11 mouse cellular contexts compared by ENCODE assay signal in the genomic region with DNA sequence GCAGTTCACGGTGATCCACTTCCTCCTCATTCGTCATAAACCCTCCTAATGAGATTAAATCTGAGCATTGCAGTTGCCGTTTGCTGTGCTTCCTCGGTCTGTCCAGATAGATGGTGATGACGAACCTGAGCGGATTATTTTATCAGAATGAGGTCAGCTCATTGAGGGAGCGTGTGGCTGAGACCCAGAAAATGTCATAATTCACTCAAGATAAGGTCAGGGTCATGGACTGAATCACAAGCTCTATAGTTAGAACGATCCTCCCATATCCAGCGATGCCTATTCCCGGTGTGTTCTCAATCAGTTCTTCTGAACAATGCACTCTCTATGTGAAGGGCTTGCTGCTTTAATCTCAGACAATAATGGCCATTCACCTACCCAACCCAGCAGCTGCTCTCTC. TPM values are rescaled to one million over a fixed set of nuclear protein-coding genes. Genes with fewer than 3 reads are reported as not detected.
DNase-seq lines count a peak whose midpoint lies in the region; ATAC-seq and TF ChIP-seq lines count a peak whose summit lies in the region.
"Had no signal": no experiment of that assay in that cellular context is flagged by ENCODE, and none has a peak within 500 bp of the region (broad histone marks: within the 10 kb centered on the region; RNA-seq: fewer than 3 reads in every experiment).

No protein-coding gene starts in this region.

- H3K4me2 ChIP-seq in heart, embryonic 12.5 days = peak overlapping the region; percentile 42
- H3K4me2 ChIP-seq in midbrain, embryonic 14.5 days (ENCODE audit: low read length) = peak overlapping the region; percentile 28; the same call in 1 of the 2 replicates

- 64% methylated on average over 10 of the region's 10 CpGs for WGBS in heart, embryonic 10.5 days
- WGBS in heart, embryonic 12.5 days = 40% methylated on average over 10 of the region's 10 CpGs
- 38% methylated on average over 10 of the region's 10 CpGs for WGBS in midbrain, embryonic 14.5 days

- no peaks in the 10 kb centered on the region for H3K36me3 ChIP-seq in heart, embryonic 10.5 days
- H3K36me3 ChIP-seq in heart, embryonic 12.5 days = no peaks in the 10 kb centered on the region
- no peaks in the 10 kb centered on the region for H3K36me3 ChIP-seq in midbrain, embryonic 14.5 days (ENCODE audit: control insufficient read depth, insufficient read depth, low read length)

- TF ChIP-seq CTCF in layer of hippocampus, adult 2 months (conservative IDR thresholded peaks at IDR 0.05) = no peak

- peak; percentile 61 to 62 for DNase-seq in heart, adult 18-20 months
- no peak for DNase-seq in heart, embryonic 10.5 days (ENCODE audit: low spot score)
- DNase-seq in adrenal gland, postnatal 25 days = peak; percentile 15
- DNase-seq in midbrain, embryonic 14.5 days = peak; percentile 32
- DNase-seq in cerebellum, adult 9-10 months = no peak
- no peak for DNase-seq in layer of hippocampus, adult 2 months (ENCODE audit: low spot score in 2 of 2)
- no peak for DNase-seq in right cerebral cortex, postnatal 36 days (ENCODE audit: low spot score in 2 of 2)

- H3K9me3 ChIP-seq in heart, embryonic 10.5 days = no peaks in the 10 kb centered on the region
- H3K9me3 ChIP-seq in heart, embryonic 12.5 days (replicated peaks) = 0 out of 2 replicates have a peak, but pooled peaks cover 4% of the 10 kb centered on the region
- no peaks in the 10 kb centered on the region for H3K9me3 ChIP-seq in midbrain, embryonic 14.5 days (ENCODE audit: control insufficient read depth, low read length)

- no peak for ATAC-seq in heart, embryonic 12.5 days (ENCODE audit: insufficient number of reproducible peaks, low FRiP score)
- ATAC-seq in midbrain, embryonic 14.5 days (ENCODE audit: low FRiP score, low TSS enrichment) = no peak

- H3K27me3 ChIP-seq in heart, embryonic 10.5 days (ENCODE audit: insufficient read depth, poor library complexity, severe bottlenecking) = no peaks in the 10 kb centered on the region
- H3K27me3 ChIP-seq in heart, embryonic 12.5 days (replicated peaks) = no peaks in the 10 kb centered on the region
- H3K27me3 ChIP-seq in midbrain, embryonic 14.5 days (ENCODE audit: control insufficient read depth, insufficient read depth, low read length) = no peaks in the 10 kb centered on the region
- H3K27me3 ChIP-seq: megakaryocyte, embryonic 14.5 days had no signal

- no peak overlapping the region for H3K27ac ChIP-seq in heart, embryonic 10.5 days
- no peak overlapping the region for H3K27ac ChIP-seq in heart, embryonic 12.5 days (ENCODE audit: poor library complexity, severe bottlenecking)
- H3K27ac ChIP-seq in midbrain, embryonic 14.5 days (replicated peaks; ENCODE audit: low read depth, low read length) = no peak overlapping the region
- no peak overlapping the region for H3K27ac ChIP-seq in layer of hippocampus, adult 2 months

- 0 out of 2 replicates have a peak, but pooled peaks cover 6% of the 10 kb centered on the region for H3K4me1 ChIP-seq in heart, embryonic 10.5 days
- peaks cover 8% of the 10 kb centered on the region; the same call in 1 of the 2 replicates for H3K4me1 ChIP-seq in heart, embryonic 12.5 days (replicated peaks)
- peaks cover 4% of the 10 kb centered on the region; the same call in 1 of the 2 replicates for H3K4me1 ChIP-seq in midbrain, embryonic 14.5 days (ENCODE audit: control insufficient read depth, insufficient read depth, low read length)
- H3K4me1 ChIP-seq: megakaryocyte, embryonic 14.5 days had no signal

- H3K9ac ChIP-seq in heart, embryonic 12.5 days = no peak overlapping the region
- no peak overlapping the region for H3K9ac ChIP-seq in midbrain, embryonic 14.5 days (replicated peaks; ENCODE audit: low read length)

- no peak overlapping the region for H3K4me3 ChIP-seq in heart, embryonic 10.5 days
- H3K4me3 ChIP-seq in heart, embryonic 12.5 days = no peak overlapping the region
- no peak overlapping the region for H3K4me3 ChIP-seq in midbrain, embryonic 14.5 days (replicated peaks; ENCODE audit: low read depth, low read length)
- no peak overlapping the region for H3K4me3 ChIP-seq in layer of hippocampus, adult 2 months
- H3K4me3 ChIP-seq: megakaryocyte, embryonic 14.5 days had no signal

RNA-seq across cellular contexts. Expression of a gene that starts 34.2 kb away (rescaled TPM):
- total RNA-seq in heart, adult 18-20 months (2021) = not detected
- not detected in 2 replicates for polyA plus RNA-seq in heart, embryonic 10.5 days (2016; fragmentation: Nextera tagmentation; extraction: Ambion mirVana)
- not detected in 2 replicates for total RNA-seq in adrenal gland, postnatal 25 days (2021)
- not detected in 2 replicates for polyA plus RNA-seq in heart, embryonic 12.5 days (2016; fragmentation: Nextera tagmentation; extraction: Ambion mirVana)
- polyA plus RNA-seq in midbrain, embryonic 14.5 days (2014; fragmentation: Nextera tagmentation; extraction: Ambion mirVana) = not detected in 2 replicates
- total RNA-seq in layer of hippocampus, adult 2 months (2021) = not detected
- total RNA-seq: layer of hippocampus, postnatal 14 days had no signal
- polyA plus RNA-seq: stomach, embryonic 16.5 days had no signal

RNA-seq across cellular contexts. Expression of a gene that starts 36.6 kb away (rescaled TPM):
- under 1 TPM in 1 of 2 experiments, not detected in 1; 0.49 TPM for total RNA-seq in heart, adult 18-20 months (2021)
- polyA plus RNA-seq in heart, embryonic 10.5 days (2016; fragmentation: Nextera tagmentation; extraction: Ambion mirVana) = not detected in 2 replicates
- 1.1 TPM in 1 of 2 replicates, not detected in the other for total RNA-seq in adrenal gland, postnatal 25 days (2021)
- polyA plus RNA-seq in heart, embryonic 12.5 days (2016; fragmentation: Nextera tagmentation; extraction: Ambion mirVana) = not detected in 2 replicates
- not detected in 2 replicates for polyA plus RNA-seq in midbrain, embryonic 14.5 days (2014; fragmentation: Nextera tagmentation; extraction: Ambion mirVana)
- 1 to 10 TPM; 3.1 to 5.1 TPM for total RNA-seq in layer of hippocampus, adult 2 months (2021)
- polyA plus RNA-seq: stomach, embryonic 16.5 days had no signal

Comparison
In these comparisons a context has a peak if more than half of its experiments do, and no peak if none do; other contexts are left out.
1. DNase-seq: peak in heart, adult 18-20 months (2 of 2), adrenal gland, postnatal 25 days (single experiment) and midbrain, embryonic 14.5 days (single experiment); none in heart, embryonic 10.5 days (single experiment), cerebellum, adult 9-10 months (single experiment), layer of hippocampus, adult 2 months (0 of 2) and right cerebral cortex, postnatal 36 days (0 of 2).